Mouse (Mus musculus) embryonic facial prominence, embryonic 15.5 days (tissue): ENCODE measurements around the gene Tmem163. TPM values are rescaled to one million over a fixed set of nuclear protein-coding genes. Genes with fewer than 3 reads are reported as not detected.

Experiments used
- ATAC-seq: fragments of 200-750 bp; cut with Nextera tagmentation; 2 replicates; pipeline ENCODE4 v1.8.0; 2017; ENCODE audit warnings: low read depth, moderate TSS enrichment; ENCODE audit not compliant: insufficient number of reproducible peaks, low FRiP score, low TSS enrichment
- H3K27ac ChIP-seq: fragments of 300-500 bp; sonication (generic); replicated peaks from 2 replicates; pipeline ENCODE4 v1.5.1; 2015; ENCODE audit warnings: mild to moderate bottlenecking, inconsistent platforms
- H3K27me3 ChIP-seq: fragments of 300-500 bp; sonication (generic); 2 replicates; pipeline ENCODE4 v1.6.1; 2015; ENCODE audit warnings: inconsistent platforms
- H3K36me3 ChIP-seq: fragments of 300-500 bp; sonication (generic); 2 replicates; pipeline ENCODE4 v1.6.1; 2015; ENCODE audit warnings: mild to moderate bottlenecking, inconsistent platforms
- H3K4me1 ChIP-seq: fragments of 300-500 bp; sonication (generic); 2 replicates; pipeline ENCODE4 v1.6.1; 2015; ENCODE audit warnings: inconsistent platforms
- H3K4me2 ChIP-seq: fragments of 300-500 bp; sonication (generic); replicated peaks from 2 replicates; pipeline ENCODE4 v1.6.1; 2015; ENCODE audit warnings: mild to moderate bottlenecking, inconsistent platforms
- H3K4me3 ChIP-seq: fragments of 300-500 bp; sonication (generic); replicated peaks from 2 replicates; pipeline ENCODE4 v1.5.1; 2015; ENCODE audit warnings: mild to moderate bottlenecking, inconsistent platforms
- H3K9ac ChIP-seq: fragments of 300-500 bp; sonication (generic); 2 replicates; pipeline ENCODE4 v1.6.1; 2015; ENCODE audit warnings: inconsistent platforms
- H3K9me3 ChIP-seq: fragments of 300-500 bp; sonication (generic); replicated peaks from 2 replicates; pipeline ENCODE4 v1.6.1; 2016; ENCODE audit warnings: inconsistent platforms
- WGBS: fragments of 180-500 bp; shearing (Covaris S2); methylation state at CpG from one replicate; pipeline ENCODE4 v1.1.7; 2015; 5-methylcytosine and 5-hydroxymethylcytosine counted together
- polyA plus RNA-seq: library from polyadenylated mRNA; unstranded; fragments of >200 nt; fragmentation: Nextera tagmentation; extraction: Ambion mirVana; gene quantifications from 2 replicates; pipeline ENCODE4 v1.2.1, GENCODE M21; 2015

Gene Tmem163
- polyA plus RNA-seq, 1 experiment from 2014 or later = 3.6 TPM

DNA sequence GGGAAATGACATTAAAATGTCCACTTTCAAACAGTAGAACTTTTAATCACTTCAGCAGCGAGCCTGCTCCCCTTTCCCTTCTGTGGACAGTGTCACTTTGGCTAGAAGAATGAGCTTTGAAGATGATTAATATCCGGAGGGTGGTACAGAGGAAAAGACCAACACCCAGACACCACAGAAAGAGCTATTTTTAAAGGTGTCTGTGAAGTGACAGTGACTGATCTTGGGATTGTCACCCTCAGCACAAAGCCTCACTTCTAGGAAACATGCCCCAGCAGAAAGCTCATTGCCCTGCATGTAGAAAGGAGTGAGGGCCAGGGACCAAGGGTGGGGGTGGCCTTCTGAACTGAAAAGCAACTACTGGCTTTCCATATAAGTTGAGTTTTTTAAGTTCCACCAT lies 41.4 kb downstream of the Tmem163 start:
- Histone ChIP-seq H3K27me3 (no peaks in the 10 kb centered on the region), H3K9me3 (no peaks in the 10 kb centered on the region), H3K4me3 (no peak overlapping the region), H3K9ac (no peak overlapping the region), H3K4me1 (no peaks in the 10 kb centered on the region), H3K36me3 (no peaks in the 10 kb centered on the region), H3K4me2 (no peak overlapping the region), H3K27ac (no peak overlapping the region)
- 62% methylated on average over 2 of the region's 2 CpGs for WGBS
- ATAC-seq = no peak

DNA sequence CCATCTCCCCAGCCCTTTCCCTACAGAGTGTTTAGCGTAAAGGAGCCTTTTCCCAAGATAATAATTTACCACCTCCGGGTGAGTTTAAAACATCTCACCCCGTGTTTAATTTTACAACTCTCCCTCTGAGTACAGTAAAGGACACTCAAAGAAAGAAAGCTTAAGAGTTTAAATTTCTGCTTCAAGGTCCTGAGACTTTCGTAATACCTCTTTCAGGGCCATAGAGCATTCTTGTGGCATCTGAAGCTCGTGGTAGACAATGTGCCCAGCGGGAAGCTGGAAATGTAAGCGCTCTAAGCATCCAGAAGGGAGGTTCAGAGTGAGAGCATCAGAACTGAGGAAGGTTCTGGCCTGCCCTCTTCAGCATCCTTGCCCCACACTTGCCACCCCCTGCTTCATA lies 52.2 kb downstream of the Tmem163 start:
- Histone ChIP-seq H3K4me1 (peaks cover 11% of the 10 kb centered on the region; the same call in 1 of the 2 replicates), H3K36me3 (no peaks in the 10 kb centered on the region), H3K4me3 (no peak overlapping the region), H3K27me3 (no peaks in the 10 kb centered on the region), H3K9me3 (no peaks in the 10 kb centered on the region), H3K9ac (no peak overlapping the region), H3K4me2 (no peak overlapping the region), H3K27ac (no peak overlapping the region)
- 74% methylated on average over 7 of the region's 7 CpGs for whole genome bisulfite sequencing
- ATAC-seq = no peak

DNA sequence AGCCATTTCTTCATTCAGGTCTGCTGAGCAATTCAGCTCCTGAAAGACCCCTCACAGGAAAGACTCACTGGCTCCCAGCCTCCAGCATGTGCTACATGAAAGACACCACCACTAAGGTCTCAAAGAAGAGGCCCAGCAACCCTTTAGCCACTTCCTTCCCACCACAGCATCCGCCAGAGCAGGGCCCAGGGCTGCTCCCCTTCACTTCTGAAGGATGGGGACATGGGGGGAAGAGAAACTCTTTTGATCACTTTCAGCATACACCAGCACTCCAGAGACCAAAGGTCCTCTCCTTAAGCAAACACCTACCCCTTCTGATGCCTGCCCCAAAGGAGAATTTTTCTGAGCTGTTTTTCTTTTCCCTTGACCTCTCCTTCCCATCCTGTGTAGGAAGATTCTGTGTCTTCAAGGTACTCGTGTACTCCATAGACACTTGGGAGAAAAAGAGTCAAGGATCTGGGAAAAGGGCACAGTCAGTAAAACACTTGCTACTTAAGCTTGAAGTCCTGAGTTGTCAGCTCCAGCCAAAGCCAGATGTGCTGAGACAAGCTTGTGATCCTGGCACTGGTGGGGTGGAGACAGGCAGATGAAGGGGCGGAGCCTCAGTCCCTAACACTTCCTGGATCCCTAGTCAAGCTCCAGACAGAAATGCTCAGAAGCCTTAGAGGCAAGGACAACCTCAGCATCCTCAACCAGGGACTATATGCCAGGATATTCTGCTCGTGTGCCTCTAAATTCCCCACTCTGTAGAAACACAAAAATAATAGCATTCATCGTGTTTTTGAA lies 53.6 kb downstream of the Tmem163 start:
- H3K9ac ChIP-seq = no peak overlapping the region
- no peaks in the 10 kb centered on the region for H3K27me3 ChIP-seq
- WGBS = 35% methylated on average over 5 of the region's 5 CpGs
- peaks cover 11% of the 10 kb centered on the region; the same call in 1 of the 2 replicates for H3K4me1 ChIP-seq
- no peak overlapping the region for H3K4me2 ChIP-seq
- H3K36me3 ChIP-seq = no peaks in the 10 kb centered on the region
- no peak overlapping the region for H3K27ac ChIP-seq
- no peaks in the 10 kb centered on the region for H3K9me3 ChIP-seq
- no peak for ATAC-seq
- H3K4me3 ChIP-seq = no peak overlapping the region

DNA sequence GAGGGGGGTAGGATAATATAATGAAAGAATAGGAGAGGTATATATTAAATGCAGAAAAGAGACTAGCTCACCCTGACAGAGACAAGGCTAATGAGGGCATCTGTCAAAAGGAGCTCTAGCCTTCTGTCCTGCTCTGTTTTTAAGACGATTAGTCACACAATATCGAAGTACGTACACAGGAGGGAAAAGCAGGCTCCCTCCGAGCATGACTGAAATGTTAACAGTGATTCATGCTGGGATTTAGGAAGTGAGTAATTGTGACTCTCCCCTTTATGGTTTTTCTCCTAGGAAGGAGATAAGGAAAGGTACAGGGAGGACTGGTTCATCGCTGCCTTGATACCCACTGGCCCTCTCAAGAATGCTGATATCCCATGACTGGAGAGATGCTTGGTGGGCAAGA lies 57.0 kb downstream of the Tmem163 start:
- Histone ChIP-seq H3K4me2 (no peak overlapping the region), H3K9ac (no peak overlapping the region), H3K27me3 (no peaks in the 10 kb centered on the region), H3K4me1 (peaks cover 11% of the 10 kb centered on the region; the same call in 1 of the 2 replicates), H3K27ac (no peak overlapping the region), H3K4me3 (no peak overlapping the region), H3K9me3 (no peaks in the 10 kb centered on the region), H3K36me3 (no peaks in the 10 kb centered on the region)
- ATAC-seq = no peak
- 58% methylated on average over 5 of the region's 5 CpGs for WGBS

DNA sequence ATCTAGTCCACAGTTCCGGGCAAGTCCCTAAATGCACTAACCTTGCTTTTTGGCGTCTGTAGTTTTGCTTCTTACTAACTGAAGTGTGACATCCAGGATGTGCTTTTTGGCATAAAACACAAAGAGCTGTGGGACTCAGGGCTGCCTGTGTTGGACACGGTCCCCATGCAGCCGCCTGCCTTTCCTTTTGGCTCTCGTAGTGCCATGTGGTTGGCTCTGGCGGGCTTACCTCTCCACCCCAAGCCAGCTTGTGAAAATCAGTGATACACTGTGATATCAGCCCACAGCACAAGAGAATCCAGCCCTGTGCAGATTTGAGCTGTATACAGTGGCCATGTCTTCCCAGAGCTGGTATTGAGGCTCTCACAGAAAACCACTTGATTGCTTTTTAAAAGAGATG lies 60.3 kb downstream of the Tmem163 start:
- Histone ChIP-seq H3K4me1 (no peaks in the 10 kb centered on the region), H3K27me3 (no peaks in the 10 kb centered on the region), H3K9me3 (no peaks in the 10 kb centered on the region), H3K36me3 (no peaks in the 10 kb centered on the region), H3K9ac (no peak overlapping the region), H3K4me2 (no peak overlapping the region), H3K4me3 (no peak overlapping the region), H3K27ac (no peak overlapping the region)
- 65% methylated on average over 6 of the region's 6 CpGs for WGBS
- ATAC-seq = no peak

DNA sequence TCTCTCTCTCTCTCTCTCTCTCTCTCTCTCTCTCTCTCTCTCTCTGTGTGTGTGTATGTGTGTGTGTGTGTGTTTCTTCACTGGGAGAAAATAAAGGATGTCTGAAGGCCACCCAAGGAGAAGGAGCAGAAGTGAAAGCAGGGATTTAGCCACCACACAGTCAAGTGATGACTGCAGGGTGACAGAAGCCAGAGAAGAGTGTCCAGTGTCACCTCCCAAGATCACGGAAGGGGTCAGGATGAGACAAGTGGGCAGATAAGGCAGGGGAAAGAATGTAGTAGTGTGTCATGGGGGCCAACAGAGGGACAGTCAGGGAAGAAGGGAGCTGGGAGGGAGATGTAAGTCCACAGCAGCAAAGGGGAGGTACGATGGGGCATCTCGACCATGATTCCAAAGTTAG lies 69.0 kb downstream of the Tmem163 start:
- Histone ChIP-seq H3K4me3 (no peak overlapping the region), H3K36me3 (no peaks in the 10 kb centered on the region), H3K4me2 (no peak overlapping the region), H3K27ac (no peak overlapping the region), H3K9ac (no peak overlapping the region), H3K27me3 (no peaks in the 10 kb centered on the region), H3K9me3 (no peaks in the 10 kb centered on the region), H3K4me1 (no peaks in the 10 kb centered on the region)
- no peak for ATAC-seq
- 86% methylated on average over 3 of the region's 3 CpGs for WGBS

DNA sequence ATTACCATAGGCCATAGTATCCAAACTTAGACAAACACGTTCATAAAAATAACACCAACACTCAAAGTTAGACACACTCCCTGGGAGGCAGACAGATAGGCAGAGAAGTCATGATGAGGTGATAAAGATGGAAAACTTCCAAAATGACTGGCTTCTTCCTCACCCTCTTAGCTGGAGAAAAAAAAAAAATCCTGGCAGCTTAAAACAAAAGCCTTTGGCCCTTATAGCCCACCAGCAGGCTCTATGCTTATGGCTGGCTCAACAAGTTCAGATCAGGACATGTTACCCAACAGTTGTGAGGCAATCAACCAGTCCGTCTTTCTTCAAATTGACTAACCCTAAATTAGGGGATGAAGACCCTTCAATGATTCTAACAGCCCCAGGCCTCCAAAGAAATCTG lies 69.5 kb downstream of the Tmem163 start:
- ATAC-seq = no peak
- Histone ChIP-seq H3K4me3 (no peak overlapping the region), H3K4me1 (no peaks in the 10 kb centered on the region), H3K27ac (no peak overlapping the region), H3K27me3 (no peaks in the 10 kb centered on the region), H3K36me3 (no peaks in the 10 kb centered on the region), H3K9ac (no peak overlapping the region), H3K4me2 (no peak overlapping the region), H3K9me3 (no peaks in the 10 kb centered on the region)
- 84% methylated on average over 2 of the region's 2 CpGs for WGBS

DNA sequence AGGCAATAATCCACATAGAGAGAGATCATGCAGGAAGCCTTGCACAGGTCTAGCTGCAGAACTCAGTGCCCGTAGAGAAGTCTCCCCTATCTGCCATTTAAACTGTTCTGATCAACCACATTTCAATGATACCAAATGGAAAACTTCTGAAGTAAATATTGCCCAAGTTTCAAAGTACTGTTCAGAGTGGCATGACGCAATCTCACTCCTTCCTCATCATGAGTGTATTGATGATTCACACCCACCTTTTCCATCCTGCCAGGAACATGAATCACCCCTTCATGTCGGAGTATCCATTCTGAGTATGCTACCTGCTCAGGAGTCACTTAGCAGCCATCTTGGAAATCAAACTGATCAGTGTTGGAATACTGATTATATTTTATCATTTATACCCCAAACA lies 71.0 kb downstream of the Tmem163 start:
- Histone ChIP-seq H3K36me3 (no peaks in the 10 kb centered on the region), H3K4me1 (no peaks in the 10 kb centered on the region), H3K27me3 (no peaks in the 10 kb centered on the region), H3K27ac (no peak overlapping the region), H3K9ac (no peak overlapping the region), H3K4me3 (no peak overlapping the region), H3K9me3 (no peaks in the 10 kb centered on the region), H3K4me2 (no peak overlapping the region)
- no peak for ATAC-seq
- WGBS = 91% methylated on average over 3 of the region's 3 CpGs

DNA sequence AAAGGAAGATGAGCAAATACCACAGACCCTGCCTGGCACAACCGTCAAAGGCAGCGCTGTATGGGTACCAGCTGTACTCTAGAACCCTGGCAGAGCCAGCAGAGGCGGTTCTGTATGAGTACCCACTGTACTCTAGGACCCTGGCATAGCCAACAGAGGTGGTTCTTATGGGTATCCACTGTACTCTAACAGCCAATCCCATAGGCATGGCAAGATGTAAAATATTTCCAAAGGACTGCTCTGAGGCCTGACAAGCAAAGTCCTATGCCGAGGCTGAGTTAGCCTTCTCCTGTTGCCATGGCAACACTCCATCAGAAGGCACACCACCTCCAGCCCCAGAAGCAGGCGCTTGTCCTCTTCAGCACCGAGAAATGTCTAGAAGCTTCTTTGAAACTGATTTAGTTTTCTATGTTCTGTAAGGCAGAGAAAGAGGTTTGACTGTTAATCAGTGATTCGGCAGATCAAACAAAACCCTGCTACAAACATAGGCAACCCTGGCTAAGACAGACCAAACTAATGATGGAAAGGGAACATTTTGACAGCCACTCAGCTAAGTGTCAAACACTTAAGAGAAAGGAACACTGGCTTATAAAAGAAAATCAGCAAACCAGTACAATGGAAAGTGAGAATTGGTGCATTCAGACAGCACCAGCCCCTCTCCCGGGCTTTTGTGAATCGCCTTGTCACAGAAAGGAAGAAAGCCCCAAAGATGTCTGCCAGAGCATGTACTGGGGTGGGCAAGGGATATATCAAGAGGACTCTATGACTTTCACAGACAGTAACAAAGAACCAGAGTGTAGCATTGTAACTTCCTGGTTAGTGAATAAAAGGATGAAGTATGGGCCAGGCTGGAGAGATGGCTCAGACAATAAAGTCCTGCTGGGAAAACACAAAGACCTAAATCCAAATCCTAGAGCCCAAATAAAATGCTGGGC lies 75.4 kb downstream of the Tmem163 start:
- H3K36me3 ChIP-seq = no peaks in the 10 kb centered on the region
- no peak overlapping the region for H3K4me2 ChIP-seq
- no peak overlapping the region for H3K9ac ChIP-seq
- H3K27me3 ChIP-seq = no peaks in the 10 kb centered on the region
- H3K4me1 ChIP-seq = no peaks in the 10 kb centered on the region
- H3K9me3 ChIP-seq = no peaks in the 10 kb centered on the region
- ATAC-seq = no peak
- H3K4me3 ChIP-seq = no peak overlapping the region
- WGBS = 70% methylated on average over 9 of the region's 9 CpGs
- no peak overlapping the region for H3K27ac ChIP-seq

DNA sequence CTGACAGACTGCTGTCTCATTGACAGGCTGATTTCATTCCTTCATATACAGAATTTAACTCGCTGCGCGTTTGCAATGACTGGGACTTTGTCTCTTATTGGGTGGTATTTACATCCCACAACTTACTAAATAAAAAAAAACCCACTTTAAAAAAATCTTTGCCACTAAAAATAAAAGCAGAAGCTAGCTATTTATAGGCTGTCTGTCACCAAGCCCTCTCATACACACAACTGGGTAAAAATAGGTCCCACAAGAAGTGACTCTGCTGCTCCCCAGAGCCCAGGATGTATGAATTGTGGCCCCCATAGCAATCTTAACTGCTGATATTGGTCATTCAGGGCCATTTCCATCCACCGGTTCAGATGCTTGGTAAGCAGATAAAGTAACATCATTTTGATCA lies 83.2 kb downstream of the Tmem163 start:
- Histone ChIP-seq H3K4me3 (no peak overlapping the region), H3K27ac (no peak overlapping the region), H3K27me3 (no peaks in the 10 kb centered on the region), H3K9ac (no peak overlapping the region), H3K4me1 (no peaks in the 10 kb centered on the region), H3K36me3 (no peaks in the 10 kb centered on the region), H3K4me2 (no peak overlapping the region), H3K9me3 (no peaks in the 10 kb centered on the region)
- WGBS = 73% methylated on average over 4 of the region's 4 CpGs
- ATAC-seq = no peak

DNA sequence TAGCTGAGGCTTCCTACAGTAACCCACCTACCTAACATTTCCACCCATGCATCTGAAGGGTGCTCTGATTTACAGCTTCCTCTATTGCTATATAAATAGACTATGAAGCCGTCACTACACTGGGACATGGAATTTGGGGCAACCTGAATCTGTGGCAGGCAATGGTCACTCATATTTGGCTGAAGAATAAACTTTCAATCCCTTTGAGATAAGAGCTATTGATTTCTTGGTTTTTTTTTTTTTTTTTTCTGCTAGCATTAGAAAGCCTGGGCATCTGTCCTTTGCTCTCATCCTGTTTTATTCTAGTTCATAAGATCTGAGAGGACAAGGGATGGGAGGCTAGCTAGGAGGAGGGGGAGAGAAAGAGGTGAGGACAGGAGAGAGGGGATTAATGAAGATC lies 83.6 kb downstream of the Tmem163 start:
- H3K4me2 ChIP-seq = no peak overlapping the region
- no peak overlapping the region for H3K4me3 ChIP-seq
- H3K27me3 ChIP-seq = no peaks in the 10 kb centered on the region
- H3K27ac ChIP-seq = no peak overlapping the region
- no peak for ATAC-seq
- H3K9ac ChIP-seq = no peak overlapping the region
- 67% methylated on average over 1 of the region's 1 CpGs for WGBS
- H3K36me3 ChIP-seq = no peaks in the 10 kb centered on the region
- no peaks in the 10 kb centered on the region for H3K4me1 ChIP-seq
- no peaks in the 10 kb centered on the region for H3K9me3 ChIP-seq
